Mouse (Mus musculus): ENCODE measurements at regions not wholly inside any gene's neighbourhood (a gene's known extent, or its start where the extent isn't known, plus 50 kb on each side); places are given as distances from the start of the nearest gene placed in this dataset.

GRCm38 (mm10) chr7:117759506-117759905 is 356.5 kb downstream of the Rps15a start:
- Histone ChIP-seq H3K4me3 (ENCODE audit: insufficient read depth, low read depth, low read length) (no peak overlapping the region), H3K36me3 (ENCODE audit: control insufficient read depth, insufficient read depth, low read length) (no peaks in the 10 kb centered on the region), H3K4me1 (ENCODE audit: control insufficient read depth, insufficient read depth, low read length) (no peaks in the 10 kb centered on the region), H3K27me3 (replicated peaks; ENCODE audit: control insufficient read depth, insufficient read depth, low read length) (no peaks in the 10 kb centered on the region), H3K27ac (ENCODE audit: insufficient read depth, low read depth, low read length) (no peak overlapping the region)
- no peak for DNase-seq
- 39% methylated on average over 1 of the region's 1 CpGs for WGBS
- TF ChIP-seq CTCF (conservative IDR thresholded peaks at IDR 0.05; ENCODE audit: insufficient read depth, insufficient read length, low read depth, low read length) = no peak
- no peak for TF ChIP-seq POLR2A (IDR thresholded peaks at IDR 0.05; ENCODE audit: low read depth, low read length)

GRCm38 (mm10) chr7:117757033-117757432 is 359.0 kb downstream of the Rps15a start:
- Histone ChIP-seq H3K4me1 (ENCODE audit: control insufficient read depth, insufficient read depth, low read length) (no peaks in the 10 kb centered on the region), H3K27ac (ENCODE audit: insufficient read depth, low read depth, low read length) (no peak overlapping the region), H3K4me3 (ENCODE audit: insufficient read depth, low read depth, low read length) (no peak overlapping the region), H3K27me3 (replicated peaks; ENCODE audit: control insufficient read depth, insufficient read depth, low read length) (no peaks in the 10 kb centered on the region), H3K36me3 (ENCODE audit: control insufficient read depth, insufficient read depth, low read length) (no peaks in the 10 kb centered on the region)
- 39% methylated on average over 4 of the region's 4 CpGs for WGBS
- DNase-seq = no peak
- TF ChIP-seq CTCF (conservative IDR thresholded peaks at IDR 0.05; ENCODE audit: insufficient read depth, insufficient read length, low read depth, low read length) (no peak), POLR2A (IDR thresholded peaks at IDR 0.05; ENCODE audit: low read depth, low read length) (no peak)

- 78% methylated on average over 5 of the region's 5 CpGs for WGBS
- no peak for DNase-seq
- H3K4me1 ChIP-seq (ENCODE audit: control insufficient read depth, insufficient read depth, low read length) = no peaks in the 10 kb centered on the region
- TF ChIP-seq POLR2A (IDR thresholded peaks at IDR 0.05; ENCODE audit: low read depth, low read length) (no peak), CTCF (conservative IDR thresholded peaks at IDR 0.05; ENCODE audit: insufficient read depth, insufficient read length, low read depth, low read length) (no peak)
- no peaks in the 10 kb centered on the region for H3K27me3 ChIP-seq (replicated peaks; ENCODE audit: control insufficient read depth, insufficient read depth, low read length)
- H3K36me3 ChIP-seq (ENCODE audit: control insufficient read depth, insufficient read depth, low read length) = no peaks in the 10 kb centered on the region
- no peak overlapping the region for H3K4me3 ChIP-seq (ENCODE audit: insufficient read depth, low read depth, low read length)
- no peak overlapping the region for H3K27ac ChIP-seq (ENCODE audit: insufficient read depth, low read depth, low read length)
These were observed 360.2 kb downstream of the Rps15a start for GRCm38 (mm10) chr7:117755830-117756229.

GRCm38 (mm10) chr7:117753296-117753695 is 362.7 kb downstream of the Rps15a start:
- Histone ChIP-seq H3K27ac (ENCODE audit: insufficient read depth, low read depth, low read length) (no peak overlapping the region), H3K4me1 (ENCODE audit: control insufficient read depth, insufficient read depth, low read length) (no peaks in the 10 kb centered on the region), H3K36me3 (ENCODE audit: control insufficient read depth, insufficient read depth, low read length) (no peaks in the 10 kb centered on the region), H3K4me3 (ENCODE audit: insufficient read depth, low read depth, low read length) (no peak overlapping the region), H3K27me3 (replicated peaks; ENCODE audit: control insufficient read depth, insufficient read depth, low read length) (no peaks in the 10 kb centered on the region)
- DNase-seq = peak; percentile 9
- 57% methylated on average over 5 of the region's 5 CpGs for WGBS
- no peak for TF ChIP-seq CTCF (conservative IDR thresholded peaks at IDR 0.05; ENCODE audit: insufficient read depth, insufficient read length, low read depth, low read length)
- no peak for TF ChIP-seq POLR2A (IDR thresholded peaks at IDR 0.05; ENCODE audit: low read depth, low read length)

GRCm38 (mm10) chr7:117752302-117753185 is 363.4 kb downstream of the Rps15a start:
- WGBS = 42% methylated on average over 12 of the region's 12 CpGs
- Histone ChIP-seq H3K27me3 (replicated peaks; ENCODE audit: control insufficient read depth, insufficient read depth, low read length) (no peaks in the 10 kb centered on the region), H3K36me3 (ENCODE audit: control insufficient read depth, insufficient read depth, low read length) (no peaks in the 10 kb centered on the region), H3K4me3 (ENCODE audit: insufficient read depth, low read depth, low read length) (no peak overlapping the region), H3K4me1 (ENCODE audit: control insufficient read depth, insufficient read depth, low read length) (no peaks in the 10 kb centered on the region), H3K27ac (ENCODE audit: insufficient read depth, low read depth, low read length) (no peak overlapping the region)
- TF ChIP-seq CTCF (conservative IDR thresholded peaks at IDR 0.05; ENCODE audit: insufficient read depth, insufficient read length, low read depth, low read length) = no peak
- TF ChIP-seq POLR2A (IDR thresholded peaks at IDR 0.05; ENCODE audit: low read depth, low read length) = no peak
- DNase-seq = no peak

- TF ChIP-seq POLR2A (IDR thresholded peaks at IDR 0.05; ENCODE audit: low read depth, low read length) (no peak), CTCF (conservative IDR thresholded peaks at IDR 0.05; ENCODE audit: insufficient read depth, insufficient read length, low read depth, low read length) (no peak)
- H3K27ac ChIP-seq (ENCODE audit: insufficient read depth, low read depth, low read length) = no peak overlapping the region
- no peaks in the 10 kb centered on the region for H3K27me3 ChIP-seq (replicated peaks; ENCODE audit: control insufficient read depth, insufficient read depth, low read length)
- H3K36me3 ChIP-seq (ENCODE audit: control insufficient read depth, insufficient read depth, low read length) = no peaks in the 10 kb centered on the region
- no peak overlapping the region for H3K4me3 ChIP-seq (ENCODE audit: insufficient read depth, low read depth, low read length)
- no peaks in the 10 kb centered on the region for H3K4me1 ChIP-seq (ENCODE audit: control insufficient read depth, insufficient read depth, low read length)
- WGBS = 65% methylated on average over 4 of the region's 4 CpGs
- no peak for DNase-seq
These were observed 367.2 kb downstream of the Xylt1 start for GRCm38 (mm10) chr7:117747991-117748390.

GRCm38 (mm10) chr7:117746393-117746792 is 365.6 kb downstream of the Xylt1 start:
- 85% methylated on average over 4 of the region's 4 CpGs for WGBS
- TF ChIP-seq CTCF (conservative IDR thresholded peaks at IDR 0.05; ENCODE audit: insufficient read depth, insufficient read length, low read depth, low read length) (no peak), POLR2A (IDR thresholded peaks at IDR 0.05; ENCODE audit: low read depth, low read length) (no peak)
- Histone ChIP-seq H3K27ac (ENCODE audit: insufficient read depth, low read depth, low read length) (no peak overlapping the region), H3K4me1 (ENCODE audit: control insufficient read depth, insufficient read depth, low read length) (no peaks in the 10 kb centered on the region), H3K27me3 (replicated peaks; ENCODE audit: control insufficient read depth, insufficient read depth, low read length) (no peaks in the 10 kb centered on the region), H3K36me3 (ENCODE audit: control insufficient read depth, insufficient read depth, low read length) (no peaks in the 10 kb centered on the region), H3K4me3 (ENCODE audit: insufficient read depth, low read depth, low read length) (no peak overlapping the region)
- DNase-seq = no peak

All from kidney, adult 2 months (tissue).